Mouse (Mus musculus) ES-Bruce4 (cell line): Measurements from ENCODE around the gene Mrpl58.

Experiments
- CTCF ChIP-seq: IDR thresholded peaks from one replicate; pipeline ENCODE4 v1.8.1; 2011; ENCODE audit warnings: low read depth, low read length
- EP300 ChIP-seq: IDR thresholded peaks from 2 replicates; pipeline ENCODE4 v1.6.1; 2011; ENCODE audit warnings: low read depth, low read length; ENCODE audit not compliant: insufficient read depth
- POLR2A ChIP-seq: IDR thresholded peaks from one replicate; pipeline ENCODE4 v1.8.1; 2011; ENCODE audit warnings: low read length; ENCODE audit not compliant: insufficient read depth

DNA sequence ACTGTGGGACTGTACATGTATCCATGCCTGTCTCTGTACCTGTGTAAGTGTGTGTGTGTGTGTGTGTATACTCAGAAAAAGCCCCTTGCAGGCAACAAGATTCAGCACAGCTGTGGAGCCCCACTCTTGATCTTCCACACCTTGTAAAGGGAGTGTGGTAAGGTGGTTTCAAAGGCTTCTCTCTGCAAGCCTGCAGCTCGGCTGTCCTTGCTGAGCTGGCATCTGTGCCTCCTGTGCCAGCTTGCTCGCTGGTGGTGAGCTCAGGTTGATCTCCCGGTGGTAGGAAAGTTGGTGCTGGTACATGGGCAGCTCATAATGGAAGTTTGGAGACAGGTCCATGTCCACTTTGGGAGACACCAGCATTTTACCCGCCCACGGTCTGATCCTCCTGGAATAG lies 58.3 kb downstream of the Mrpl58 start:
- TF ChIP-seq CTCF = no peak
- no peak for TF ChIP-seq POLR2A
- no peak for TF ChIP-seq EP300
